Comparison of ENCODE assay signal across 28 mouse cellular contexts in genomic region chr13:9173414-9173813, GRCm38 (mm10).
DNase-seq lines count a peak whose midpoint lies in the region; ATAC-seq and TF ChIP-seq lines count a peak whose summit lies in the region.
"Had no signal": no experiment of that assay in that cellular context is flagged by ENCODE, and none has a peak within 500 bp of the region (broad histone marks: within the 10 kb centered on the region; RNA-seq: fewer than 3 reads in every experiment).

No protein-coding gene starts in this region.

- no peaks in the 10 kb centered on the region for H3K79me2 ChIP-seq in MEL (ENCODE audit: control insufficient read depth, insufficient read depth, low read length, poor library complexity)

- ATAC-seq in granulocyte monocyte progenitor cell, adult 5-6 weeks (replicated peaks; ENCODE audit: poor library complexity, severe bottlenecking), result peak; percentile 88
- ATAC-seq in monocyte, adult 5-6 weeks (replicated peaks; ENCODE audit: insufficient number of reproducible peaks, low FRiP score, low TSS enrichment, poor library complexity, severe bottlenecking), result peak; percentile 54
- no peak for ATAC-seq in hindbrain, embryonic 12.5 days (ENCODE audit: low FRiP score)
- ATAC-seq: forebrain, embryonic 15.5 days; midbrain, embryonic 13.5 days had no signal

- TF ChIP-seq RAD21 in MEL (IDR thresholded peaks at IDR 0.05; ENCODE audit: low read depth, low read length), result no peak

- peak; percentile 20 for DNase-seq in A20 (ENCODE audit: low read depth, low spot score)
- peak; percentile 71 for DNase-seq in MEL (ENCODE audit: low read depth, low spot score)
- DNase-seq in right cerebral cortex, postnatal 4 days, result no peak
- DNase-seq in layer of hippocampus, adult 18-20 months (ENCODE audit: low spot score in 2 of 2), result no peak
- DNase-seq: adrenal gland, postnatal 36 days; cerebellum, adult 11 months; cerebellum, adult 9-10 months; cerebellum, postnatal 36 days; gastrocnemius, adult 2 months; gastrocnemius, postnatal 36 days; heart, postnatal 10 days; kidney, adult 11 months; kidney, postnatal 14 days; lung, postnatal 10 days; retina, postnatal 1 day; right cerebral cortex, postnatal 14 days; thymus, adult 2 months; thymus, postnatal 36 days had no signal

- TF ChIP-seq CTCF in MEL (IDR thresholded peaks at IDR 0.05 in 2 of 3, conservative IDR thresholded peaks at IDR 0.05 in 1 of 3; ENCODE audit: control insufficient read depth in 1 of 3, insufficient read depth in 1 of 3, low read depth in 2 of 3, low read length in 3 of 3, poor library complexity in 1 of 3, severe bottlenecking in 1 of 3), result no peak

- no peaks in the 10 kb centered on the region for H3K27me3 ChIP-seq in MEL (ENCODE audit: control insufficient read depth in 1 of 2, insufficient read depth in 2 of 2, low read length in 2 of 2)
- no peaks in the 10 kb centered on the region for H3K27me3 ChIP-seq in hindbrain, embryonic 12.5 days
- H3K27me3 ChIP-seq: embryonic facial prominence, embryonic 13.5 days; forebrain, embryonic 15.5 days; heart, embryonic 13.5 days; limb, embryonic 12.5 days; midbrain, embryonic 13.5 days had no signal

- H3K9me3 ChIP-seq in MEL (replicated peaks; ENCODE audit: insufficient read depth, low read length), result no peaks in the 10 kb centered on the region
- no peaks in the 10 kb centered on the region for H3K9me3 ChIP-seq in hindbrain, embryonic 12.5 days (replicated peaks)
- H3K9me3 ChIP-seq: embryonic facial prominence, embryonic 13.5 days; forebrain, embryonic 10.5 days; forebrain, embryonic 15.5 days; heart, embryonic 13.5 days; limb, embryonic 12.5 days; midbrain, embryonic 13.5 days had no signal

- H3K4me1 ChIP-seq in MEL (ENCODE audit: control insufficient read depth in 1 of 2, insufficient read depth in 2 of 2, low read length in 2 of 2), result peaks cover 0 to 4% of the 10 kb centered on the region in 2 experiments; a peak in 1 of 4 replicates
- H3K4me1 ChIP-seq in hindbrain, embryonic 12.5 days, result no peaks in the 10 kb centered on the region
- H3K4me1 ChIP-seq: embryonic facial prominence, embryonic 13.5 days; forebrain, embryonic 10.5 days; forebrain, embryonic 15.5 days; heart, embryonic 13.5 days; limb, embryonic 12.5 days; midbrain, embryonic 13.5 days had no signal

- H3K9ac ChIP-seq in MEL (ENCODE audit: control insufficient read depth, low read depth, low read length, poor library complexity, severe bottlenecking), result no peak overlapping the region
- no peak overlapping the region for H3K9ac ChIP-seq in hindbrain, embryonic 12.5 days
- H3K9ac ChIP-seq: embryonic facial prominence, embryonic 13.5 days; forebrain, embryonic 15.5 days; heart, embryonic 13.5 days; limb, embryonic 12.5 days; midbrain, embryonic 13.5 days had no signal

- H3K4me2 ChIP-seq in hindbrain, embryonic 12.5 days (replicated peaks), result no peak overlapping the region
- H3K4me2 ChIP-seq: embryonic facial prominence, embryonic 13.5 days; forebrain, embryonic 15.5 days; heart, embryonic 13.5 days; limb, embryonic 12.5 days; midbrain, embryonic 13.5 days had no signal

- WGBS in hindbrain, embryonic 12.5 days, result 86% methylated on average over 3 of the region's 3 CpGs

- H3K27ac ChIP-seq in MEL (ENCODE audit: control insufficient read depth, low read depth, low read length), result no peak overlapping the region
- no peak overlapping the region for H3K27ac ChIP-seq in hindbrain, embryonic 12.5 days
- H3K27ac ChIP-seq: embryonic facial prominence, embryonic 13.5 days; forebrain, embryonic 10.5 days; forebrain, embryonic 15.5 days; gastrocnemius, adult 2 months; heart, embryonic 13.5 days; left cerebral cortex, adult 2 months; limb, embryonic 12.5 days had no signal

- H3K36me3 ChIP-seq in MEL (ENCODE audit: control insufficient read depth in 1 of 2, insufficient read depth in 2 of 2, low read length in 2 of 2), result peaks cover 8 to 13% of the 10 kb centered on the region in 2 experiments
- H3K36me3 ChIP-seq in hindbrain, embryonic 12.5 days, result peaks cover 41% of the 10 kb centered on the region

- H3K4me3 ChIP-seq in MEL (ENCODE audit: control insufficient read depth in 1 of 2, insufficient read depth in 1 of 2, low read depth in 2 of 2, low read length in 2 of 2), result no peak overlapping the region
- no peak overlapping the region for H3K4me3 ChIP-seq in hindbrain, embryonic 12.5 days
- H3K4me3 ChIP-seq: embryonic facial prominence, embryonic 13.5 days; forebrain, embryonic 10.5 days; forebrain, embryonic 15.5 days; gastrocnemius, adult 2 months; heart, embryonic 13.5 days; left cerebral cortex, adult 2 months; limb, embryonic 12.5 days; midbrain, embryonic 13.5 days had no signal

- no peak for TF ChIP-seq POLR2A in MEL (IDR thresholded peaks at IDR 0.05; ENCODE audit: control insufficient read depth in 1 of 2, insufficient read depth in 1 of 2, low read depth in 1 of 2, low read length in 2 of 2, poor library complexity in 1 of 2)

- peak in 1 of 2 experiments; percentile 39; a peak in 2 of 4 replicates for TF ChIP-seq EP300 in MEL (IDR thresholded peaks at IDR 0.05; ENCODE audit: low read depth in 1 of 2, low read length in 2 of 2)

TF ChIP-seq in MEL, 35 proteins besides CTCF, POLR2A, EP300 and RAD21:
- TF ChIP-seq GATA1 (IDR thresholded peaks at IDR 0.05; ENCODE audit: low read depth, low read length) (0 out of 2 replicates have a peak, but pooled peaks have one; percentile 24), MYC (IDR thresholded peaks at IDR 0.05; ENCODE audit: low read depth, low read length) (peak; percentile 33; the same call in 1 of the 2 replicates), RCOR1 (IDR thresholded peaks at IDR 0.05; ENCODE audit: low read depth, low read length) (peak; percentile 85), UBTF (IDR thresholded peaks at IDR 0.05; ENCODE audit: borderline replicate concordance, insufficient read depth, low read depth, low read length) (no peak), ZMIZ1 (IDR thresholded peaks at IDR 0.05; ENCODE audit: low read depth, low read length) (no peak), TBP (IDR thresholded peaks at IDR 0.05; ENCODE audit: low read depth, low read length) (no peak), SMC3 (IDR thresholded peaks at IDR 0.05; ENCODE audit: low read depth, low read length) (no peak), TAL1 (IDR thresholded peaks at IDR 0.05; ENCODE audit: low read length) (no peak), POLR2AphosphoS2 (IDR thresholded peaks at IDR 0.05; ENCODE audit: low read length) (no peak), MAX (IDR thresholded peaks at IDR 0.05; ENCODE audit: low read length) (no peak), MAFK (IDR thresholded peaks at IDR 0.05; ENCODE audit: borderline replicate concordance, low read depth, low read length) (no peak), KAT2A (conservative IDR thresholded peaks at IDR 0.05; ENCODE audit: low read depth, low read length) (no peak), ZKSCAN1 (IDR thresholded peaks at IDR 0.05; ENCODE audit: low read depth, low read length) (no peak), POLR2AphosphoS5 (IDR thresholded peaks at IDR 0.05; ENCODE audit: borderline replicate concordance, low read depth, low read length) (no peak), NRF1 (IDR thresholded peaks at IDR 0.05; ENCODE audit: insufficient read depth, low read depth, low read length, poor library complexity, severe bottlenecking) (no peak), MYB (IDR thresholded peaks at IDR 0.05; ENCODE audit: low read depth, low read length) (no peak), SIN3A (IDR thresholded peaks at IDR 0.05; ENCODE audit: low read length) (peak; percentile 53; the same call in 1 of the 2 replicates), CHD1 (IDR thresholded peaks at IDR 0.05; ENCODE audit: low read depth, low read length) (no peak), MAZ (IDR thresholded peaks at IDR 0.05; ENCODE audit: low read depth, low read length) (no peak), USF2 (IDR thresholded peaks at IDR 0.05; ENCODE audit: borderline replicate concordance in 1 of 2, insufficient read depth in 1 of 2, low read depth in 1 of 2, low read length in 2 of 2) (no peak), USF1 (IDR thresholded peaks at IDR 0.05; ENCODE audit: low read depth, low read length) (no peak), E2F4 (IDR thresholded peaks at IDR 0.05; ENCODE audit: borderline replicate concordance, low read depth, low read length) (no peak), MEF2A (IDR thresholded peaks at IDR 0.05; ENCODE audit: extremely low read depth, insufficient replicate concordance, low read depth, low read length, poor library complexity, severe bottlenecking) (no peak), HCFC1 (IDR thresholded peaks at IDR 0.05; ENCODE audit: low read depth, low read length) (no peak), TCF12 (IDR thresholded peaks at IDR 0.05; ENCODE audit: low read depth, low read length) (no peak), MXI1 (IDR thresholded peaks at IDR 0.05; ENCODE audit: low read depth, low read length) (no peak), ETS1 (IDR thresholded peaks at IDR 0.05; ENCODE audit: low read depth, low read length) (peak; percentile 49; the same call in 1 of the 2 replicates), GABPA (IDR thresholded peaks at IDR 0.05; ENCODE audit: low read depth, low read length) (no peak), ZNF384 (IDR thresholded peaks at IDR 0.05; ENCODE audit: low read depth, low read length) (peak; percentile 48), CHD2 (IDR thresholded peaks at IDR 0.05; ENCODE audit: low read length) (no peak), NELFE (IDR thresholded peaks at IDR 0.05; ENCODE audit: low read depth, low read length) (no peak), ELF1 (IDR thresholded peaks at IDR 0.05; ENCODE audit: low read depth, low read length) (peak; percentile 52), BHLHE40 (IDR thresholded peaks at IDR 0.05; ENCODE audit: borderline replicate concordance, low read depth, low read length) (no peak), JUND (IDR thresholded peaks at IDR 0.05; ENCODE audit: low read depth, low read length) (no peak), ZC3H11A (IDR thresholded peaks at IDR 0.05; ENCODE audit: low read depth, low read length) (no peak)

Comparison
In these comparisons a context has a peak if more than half of its experiments do, and no peak if none do; other contexts are left out.
1. DNase-seq: peak in A20 (single experiment) and MEL (single experiment); none in right cerebral cortex, postnatal 4 days (single experiment) and layer of hippocampus, adult 18-20 months (0 of 2).